Mouse (Mus musculus): ENCODE data around the gene Rab3ip.

The Rab3ip gene

GRCm38 (mm10) chr10:116890587-116890986 lies 60.0 kb downstream of the Rab3ip start:
- in situ Hi-C loops (cut with MboI; ENCODE audit: unreplicated experiment in 2 of 2): loop anchor here in 1 of 2 experiments (10.0 kb wide), 1 partner anchor 686 kb away; no protein-coding TSS in a partner anchor

- in situ Hi-C loops (cut with MboI; ENCODE audit: unreplicated experiment in 2 of 2): no loop called here
Measured at GRCm38 (mm10) chr10:116884552-116884951, 66.0 kb downstream of the Rab3ip start.

- in situ Hi-C loops (cut with MboI; ENCODE audit: unreplicated experiment in 2 of 2): no loop called here
Measured at GRCm38 (mm10) chr10:116883531-116883930, 67.0 kb downstream of the Rab3ip start.

- in situ Hi-C loops (cut with MboI; ENCODE audit: unreplicated experiment in 2 of 2): no loop called here
Measured at GRCm38 (mm10) chr10:116877436-116877835, 73.1 kb downstream of the Rab3ip start.

- in situ Hi-C loops (cut with MboI; ENCODE audit: unreplicated experiment in 2 of 2): no loop called here
Measured at GRCm38 (mm10) chr10:116874490-116874889, 76.1 kb downstream of the Rab3ip start.

GRCm38 (mm10) chr10:116872016-116872410 lies 78.6 kb downstream of the Rab3ip start:
- in situ Hi-C loops (cut with MboI; ENCODE audit: unreplicated experiment in 2 of 2): no loop called here

- in situ Hi-C loops (cut with MboI; ENCODE audit: unreplicated experiment in 2 of 2): no loop called here
Measured at GRCm38 (mm10) chr10:116871329-116872015, 79.1 kb downstream of the Rab3ip start.

- in situ Hi-C loops (cut with MboI; ENCODE audit: unreplicated experiment in 2 of 2): no loop called here
Measured at GRCm38 (mm10) chr10:116870819-116871218, 79.8 kb downstream of the Rab3ip start.
